Mouse (Mus musculus): Measurements from ENCODE around the gene Rfx3. TPM values are rescaled to one million over a fixed set of nuclear protein-coding genes. Genes with fewer than 3 reads are reported as not detected.

The Rfx3 gene
- total and polyA plus RNA-seq, 2 experiments from 2014 or later, result 14.2 to 36.7 TPM

DNA sequence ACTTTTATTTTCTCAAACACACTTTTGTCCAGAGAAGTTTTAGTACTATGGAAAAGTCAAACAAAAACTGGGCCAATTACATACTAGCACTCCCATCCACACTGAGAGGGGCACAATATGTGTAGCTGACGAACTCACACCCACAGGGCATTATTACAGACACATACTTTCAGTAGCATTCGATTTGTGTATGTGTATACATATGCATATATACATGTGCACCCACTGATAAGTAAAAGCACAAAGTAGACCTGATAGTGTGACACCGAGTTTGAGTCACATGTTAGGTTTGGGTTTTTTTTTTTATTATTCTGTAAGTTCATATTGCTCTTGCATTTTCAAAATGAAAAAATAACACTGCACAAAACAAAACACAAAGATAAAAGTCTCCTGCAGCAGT is 140.2 kb downstream of the Rfx3 start:
- no peak overlapping the region for H3K4me3 ChIP-seq (ENCODE audit: low read depth, low read length)
- no peak overlapping the region for H3K4me2 ChIP-seq (ENCODE audit: low read depth, low read length, poor library complexity, severe bottlenecking)
- no peak overlapping the region for H3K27ac ChIP-seq (ENCODE audit: low read depth, low read length)
- no peak overlapping the region for H3K9ac ChIP-seq (replicated peaks; ENCODE audit: low read length, poor library complexity, severe bottlenecking)
- WGBS, result 82% methylated on average over 3 of the region's 3 CpGs
- ATAC-seq (ENCODE audit: low FRiP score) (no peak), DNase-seq (ENCODE audit: low spot score) (no peak)
- H3K9me3 ChIP-seq (ENCODE audit: low read length), result no peaks in the 10 kb centered on the region
- TF ChIP-seq CTCF (IDR thresholded peaks at IDR 0.05), result no peak
- H3K27me3 ChIP-seq (ENCODE audit: insufficient read depth, low read length), result no peaks in the 10 kb centered on the region
- H3K36me3 ChIP-seq (ENCODE audit: insufficient read depth, low read length), result no peaks in the 10 kb centered on the region
- no peaks in the 10 kb centered on the region for H3K4me1 ChIP-seq (ENCODE audit: insufficient read depth, low read length)

DNA sequence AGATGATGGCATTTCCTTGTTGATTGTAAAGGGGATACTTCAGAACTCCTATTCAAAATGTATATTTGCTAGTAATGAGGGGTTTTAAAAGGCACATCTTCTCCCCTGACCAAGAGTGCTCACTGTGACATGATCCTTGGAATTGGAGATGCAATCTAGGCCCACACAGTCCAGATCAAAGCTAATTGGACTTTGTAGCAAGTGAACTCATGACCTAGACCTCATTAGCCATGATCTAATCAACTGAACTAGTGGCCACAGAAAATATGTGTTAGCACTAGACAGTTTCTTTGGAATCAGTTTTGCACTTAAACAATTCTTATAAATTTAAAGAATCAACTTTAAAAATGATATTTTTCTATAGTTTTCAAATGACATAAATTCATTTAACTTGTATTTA is 151.3 kb downstream of the Rfx3 start:
- H3K4me1 ChIP-seq (ENCODE audit: insufficient read depth, low read length), result peaks cover 3% of the 10 kb centered on the region; the same call in 1 of the 2 replicates
- H3K4me2 ChIP-seq (ENCODE audit: low read depth, low read length, poor library complexity, severe bottlenecking), result no peak overlapping the region
- no peaks in the 10 kb centered on the region for H3K27me3 ChIP-seq (ENCODE audit: insufficient read depth, low read length)
- H3K36me3 ChIP-seq (ENCODE audit: insufficient read depth, low read length), result no peaks in the 10 kb centered on the region
- H3K9me3 ChIP-seq (ENCODE audit: low read length), result no peaks in the 10 kb centered on the region
- H3K4me3 ChIP-seq (ENCODE audit: low read depth, low read length), result no peak overlapping the region
- no peak overlapping the region for H3K9ac ChIP-seq (replicated peaks; ENCODE audit: low read length, poor library complexity, severe bottlenecking)
- no peak for ATAC-seq (ENCODE audit: low FRiP score)
- no peak for DNase-seq (ENCODE audit: low spot score)
- H3K27ac ChIP-seq (ENCODE audit: low read depth, low read length), result no peak overlapping the region
- no peak for TF ChIP-seq CTCF (IDR thresholded peaks at IDR 0.05)

DNA sequence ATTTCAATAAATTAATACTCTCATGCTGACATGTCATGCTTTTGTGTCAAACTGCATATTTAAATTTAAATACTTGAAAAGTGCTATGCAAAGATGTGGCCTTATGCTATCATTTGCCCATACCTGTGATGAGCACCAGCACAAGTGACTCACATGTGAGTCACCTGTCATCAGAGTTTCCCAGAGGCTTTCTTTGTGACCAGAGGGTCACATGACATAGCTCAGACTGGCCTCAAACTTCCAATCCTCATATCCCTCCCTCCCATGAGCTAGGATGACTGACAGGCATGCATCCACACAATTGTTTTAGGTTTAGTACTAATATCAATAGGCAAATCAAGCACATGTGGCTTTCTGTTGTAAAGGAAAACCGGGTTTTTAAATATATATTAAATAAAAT is 162.0 kb downstream of the Rfx3 start:
- Histone ChIP-seq H3K9me3 (ENCODE audit: low read length) (no peaks in the 10 kb centered on the region), H3K4me2 (ENCODE audit: low read depth, low read length, poor library complexity, severe bottlenecking) (no peak overlapping the region), H3K9ac (replicated peaks; ENCODE audit: low read length, poor library complexity, severe bottlenecking) (no peak overlapping the region), H3K4me1 (ENCODE audit: insufficient read depth, low read length) (no peaks in the 10 kb centered on the region), H3K27ac (ENCODE audit: low read depth, low read length) (no peak overlapping the region), H3K27me3 (ENCODE audit: insufficient read depth, low read length) (no peaks in the 10 kb centered on the region), H3K36me3 (ENCODE audit: insufficient read depth, low read length) (no peaks in the 10 kb centered on the region), H3K4me3 (ENCODE audit: low read depth, low read length) (no peak overlapping the region)
- DNase-seq (ENCODE audit: low spot score) (no peak), ATAC-seq (ENCODE audit: low FRiP score) (no peak)
- 81% methylated on average over 1 of the region's 1 CpGs for WGBS
- TF ChIP-seq CTCF (IDR thresholded peaks at IDR 0.05), result no peak

DNA sequence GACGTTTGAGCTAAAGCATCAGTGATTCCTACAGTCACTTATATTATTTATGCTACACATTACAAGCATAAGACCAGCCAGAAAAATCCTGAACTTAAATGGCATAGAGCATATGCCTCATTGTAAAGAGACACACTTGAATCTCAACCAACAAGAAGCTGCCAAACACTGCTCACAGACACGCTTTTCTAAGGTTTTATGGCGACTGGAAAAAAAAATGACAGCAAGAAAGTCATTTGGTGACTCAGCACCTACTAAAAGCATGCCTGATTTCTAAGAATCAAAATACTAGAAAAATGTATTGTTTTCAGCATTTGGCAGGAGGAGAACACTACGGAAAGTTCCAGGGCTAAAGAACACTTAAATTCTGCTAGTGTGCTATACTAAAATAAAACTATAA is 163.9 kb downstream of the Rfx3 start:
- Histone ChIP-seq H3K4me2 (ENCODE audit: low read depth, low read length, poor library complexity, severe bottlenecking) (no peak overlapping the region), H3K27me3 (ENCODE audit: insufficient read depth, low read length) (no peaks in the 10 kb centered on the region), H3K9ac (replicated peaks; ENCODE audit: low read length, poor library complexity, severe bottlenecking) (no peak overlapping the region), H3K4me3 (ENCODE audit: low read depth, low read length) (no peak overlapping the region), H3K4me1 (ENCODE audit: insufficient read depth, low read length) (no peaks in the 10 kb centered on the region), H3K27ac (ENCODE audit: low read depth, low read length) (no peak overlapping the region), H3K9me3 (ENCODE audit: low read length) (no peaks in the 10 kb centered on the region), H3K36me3 (ENCODE audit: insufficient read depth, low read length) (no peaks in the 10 kb centered on the region)
- no peak for ATAC-seq (ENCODE audit: low FRiP score)
- TF ChIP-seq CTCF (IDR thresholded peaks at IDR 0.05), result no peak
- 82% methylated on average over 4 of the region's 4 CpGs for WGBS
- DNase-seq (ENCODE audit: low spot score), result no peak

DNA sequence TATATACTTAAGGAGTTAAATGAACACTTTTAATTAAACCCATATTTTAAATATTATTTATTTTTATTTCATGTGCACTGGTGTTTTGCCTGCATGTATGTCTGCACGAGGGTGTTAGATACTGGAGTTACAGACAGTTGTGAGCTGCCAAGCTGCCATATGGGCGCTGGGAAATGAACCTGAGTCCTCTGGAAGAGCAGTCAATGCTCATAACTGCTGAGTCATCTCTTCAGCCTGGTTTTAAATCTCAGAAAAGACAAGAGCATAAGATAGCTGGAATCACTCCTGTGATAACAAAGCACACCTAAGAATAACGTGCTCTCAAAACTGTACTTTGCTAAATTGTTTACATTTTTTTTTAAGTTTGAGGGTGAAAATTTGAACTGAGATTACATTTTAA is 172.3 kb downstream of the Rfx3 start:
- H3K9me3 ChIP-seq (ENCODE audit: low read length), result no peaks in the 10 kb centered on the region
- H3K4me1 ChIP-seq (ENCODE audit: insufficient read depth, low read length), result no peaks in the 10 kb centered on the region
- TF ChIP-seq CTCF (IDR thresholded peaks at IDR 0.05), result no peak
- DNase-seq (ENCODE audit: low spot score), result peak; percentile 52
- no peak overlapping the region for H3K27ac ChIP-seq (ENCODE audit: low read depth, low read length)
- no peak overlapping the region for H3K4me2 ChIP-seq (ENCODE audit: low read depth, low read length, poor library complexity, severe bottlenecking)
- no peak for ATAC-seq (ENCODE audit: low FRiP score)
- H3K27me3 ChIP-seq (ENCODE audit: insufficient read depth, low read length), result no peaks in the 10 kb centered on the region
- no peak overlapping the region for H3K4me3 ChIP-seq (ENCODE audit: low read depth, low read length)
- H3K36me3 ChIP-seq (ENCODE audit: insufficient read depth, low read length), result no peaks in the 10 kb centered on the region
- H3K9ac ChIP-seq (replicated peaks; ENCODE audit: low read length, poor library complexity, severe bottlenecking), result no peak overlapping the region
- 82% methylated on average over 3 of the region's 3 CpGs for WGBS

DNA sequence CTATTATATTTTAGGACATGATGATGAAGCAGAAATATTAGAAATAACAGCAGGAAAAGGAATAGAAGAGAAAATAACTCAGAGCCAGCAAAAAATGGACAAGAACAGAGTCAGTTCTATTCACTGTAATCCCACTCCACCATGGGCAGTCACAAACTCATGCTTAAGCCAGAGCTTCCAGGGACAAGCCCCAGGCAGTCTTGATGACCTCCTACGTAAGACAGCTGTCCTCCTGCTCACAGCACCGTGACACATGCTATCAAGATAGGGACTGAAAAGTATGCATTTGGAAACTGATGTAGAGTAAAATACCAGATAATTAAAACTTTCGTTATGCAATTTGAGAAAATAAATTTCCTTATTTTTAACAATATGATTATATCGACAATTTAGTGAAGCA is 172.9 kb downstream of the Rfx3 start:
- TF ChIP-seq CTCF (IDR thresholded peaks at IDR 0.05), result no peak
- WGBS, result 80% methylated on average over 4 of the region's 4 CpGs
- Histone ChIP-seq H3K27me3 (ENCODE audit: insufficient read depth, low read length) (no peaks in the 10 kb centered on the region), H3K9me3 (ENCODE audit: low read length) (no peaks in the 10 kb centered on the region), H3K4me2 (ENCODE audit: low read depth, low read length, poor library complexity, severe bottlenecking) (no peak overlapping the region), H3K4me3 (ENCODE audit: low read depth, low read length) (no peak overlapping the region), H3K27ac (ENCODE audit: low read depth, low read length) (no peak overlapping the region), H3K36me3 (ENCODE audit: insufficient read depth, low read length) (no peaks in the 10 kb centered on the region), H3K4me1 (ENCODE audit: insufficient read depth, low read length) (0 out of 2 replicates have a peak, but pooled peaks cover 2% of the 10 kb centered on the region), H3K9ac (replicated peaks; ENCODE audit: low read length, poor library complexity, severe bottlenecking) (no peak overlapping the region)
- no peak for ATAC-seq (ENCODE audit: low FRiP score)
- no peak for DNase-seq (ENCODE audit: low spot score)

Measured in midbrain, postnatal 0 days (tissue).